Mouse (Mus musculus): ENCODE data around the gene Prm3.

DNA sequence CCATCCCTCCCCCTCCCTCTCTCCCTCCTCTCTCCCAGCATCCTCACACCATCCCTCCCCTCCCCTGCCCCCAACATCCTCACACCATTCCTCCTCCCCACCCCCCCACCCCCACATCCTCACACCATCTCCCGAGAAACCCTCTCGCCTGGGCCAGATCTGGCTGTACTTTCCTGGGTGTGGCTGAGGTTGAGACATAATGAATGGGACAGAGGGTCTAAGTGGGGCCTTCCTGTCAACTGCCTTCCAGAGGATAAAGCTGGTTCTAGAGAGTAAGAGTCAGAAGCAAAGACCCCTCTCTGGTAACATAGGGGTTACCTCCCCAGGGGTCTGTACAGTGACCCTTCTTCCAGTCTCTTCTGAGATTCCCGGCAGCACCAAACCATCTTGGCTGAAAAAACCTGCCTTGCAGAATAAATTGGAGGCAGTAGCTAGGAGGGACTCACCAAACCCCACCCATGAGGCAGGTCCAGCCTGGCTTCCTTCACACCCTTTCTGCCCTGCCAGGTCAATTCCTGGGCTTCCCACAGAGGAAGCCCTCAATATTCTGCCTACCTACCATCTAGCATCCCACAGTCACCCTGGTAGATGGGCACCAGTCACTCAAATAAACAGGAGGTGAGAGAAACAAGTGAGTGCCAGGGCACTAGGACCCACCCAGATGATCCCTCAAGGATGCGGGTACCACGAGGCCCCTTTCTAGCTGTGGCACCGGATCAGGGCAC, 27.0 kb downstream of the Prm3 start:
- no peak for TF ChIP-seq GATA1 (IDR thresholded peaks at IDR 0.05; ENCODE audit: low read length)
- no peak for TF ChIP-seq TAL1 (IDR thresholded peaks at IDR 0.05; ENCODE audit: low read length)
